Mouse (Mus musculus) frontal cortex, postnatal 36 days (tissue): ENCODE results near the gene Fam131b.

Source experiments
- DNase-seq, 2 experiments: peaks; one replicate each; pipeline ENCODE4 v3.0.0; 2022; ENCODE audit warnings: low spot score in 2 of 2

The Fam131b gene

DNA sequence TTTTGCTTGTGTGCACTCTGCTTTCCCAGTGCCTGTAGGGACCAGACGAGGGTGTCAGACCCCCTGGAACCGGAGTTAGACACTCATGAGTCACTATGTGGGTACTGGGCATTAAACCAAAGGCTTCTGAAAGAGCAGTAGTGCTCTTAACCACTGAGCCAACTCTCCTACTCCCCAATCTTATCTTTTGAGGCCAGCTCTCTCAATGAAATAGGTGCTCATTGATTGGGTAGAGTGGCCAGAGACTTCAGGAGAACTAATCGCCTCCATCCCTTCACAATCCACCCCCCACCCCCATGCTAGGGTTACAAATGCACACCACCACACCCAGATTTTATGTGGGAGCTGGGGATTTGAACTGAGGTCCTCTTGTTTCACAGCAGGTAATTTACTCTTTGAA lies 4.3 kb upstream of the Fam131b start:
- no peak for DNase-seq

DNA sequence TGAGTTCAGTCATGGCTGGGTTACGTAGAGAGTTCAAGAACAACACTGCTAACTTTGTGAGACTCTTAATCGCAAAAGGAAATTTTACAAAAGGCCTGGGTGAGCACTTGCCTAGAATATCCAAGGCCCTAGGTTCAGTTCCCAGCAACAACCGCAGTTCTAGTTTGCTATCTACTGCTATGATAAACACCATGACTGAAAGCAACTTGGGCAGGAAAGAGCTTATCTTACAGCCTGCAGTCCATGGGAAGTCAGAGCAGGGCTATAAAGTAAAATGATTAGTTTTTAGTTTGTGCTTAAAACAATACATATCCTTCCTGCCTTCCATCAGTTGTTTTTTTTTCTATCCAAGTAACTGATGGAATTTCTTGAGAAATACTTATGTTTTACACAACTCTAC lies 2.1 kb upstream of the Fam131b start:
- DNase-seq: no peak

DNA sequence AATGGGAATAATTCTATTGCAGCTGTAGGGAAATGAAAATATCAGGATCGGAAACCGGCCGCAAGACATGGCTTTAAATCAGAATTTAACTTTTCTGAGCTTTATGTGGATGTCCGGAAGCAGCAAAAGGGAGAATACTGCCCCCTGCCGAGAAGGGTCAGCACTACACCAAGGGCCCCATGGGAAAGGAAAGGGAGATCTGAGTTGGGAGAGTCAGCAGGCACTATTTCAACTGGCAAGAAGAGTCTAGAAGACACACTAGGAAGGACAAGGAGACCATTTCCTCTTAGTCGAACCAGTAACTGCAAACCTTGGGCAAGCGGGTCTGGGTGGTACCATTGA lies 796 bp upstream of the Fam131b start:
- DNase-seq: peak; percentile 88 to 91

DNA sequence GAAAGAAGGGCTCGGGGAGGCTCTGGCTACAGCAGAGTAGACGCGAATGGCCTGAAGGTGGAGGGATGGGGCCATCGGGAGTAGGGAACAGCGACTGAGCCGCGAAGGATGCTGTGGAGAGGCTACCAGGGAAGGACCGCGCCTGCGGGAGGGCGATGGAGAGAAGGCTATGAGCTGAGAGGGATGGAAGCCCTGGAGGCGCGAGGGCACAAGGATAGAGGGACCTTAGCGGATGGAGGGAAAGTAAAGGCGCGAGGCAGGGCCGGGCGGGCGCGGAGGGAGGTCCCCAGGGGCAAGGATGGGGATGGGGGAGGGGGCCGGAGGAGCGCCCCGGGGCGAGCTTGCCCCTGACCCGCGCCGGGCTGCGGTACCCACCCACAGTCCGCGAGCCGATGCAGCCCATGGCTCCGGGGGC lies 369 bp downstream of the Fam131b start:
- DNase-seq: peak in 1 of 2 experiments; percentile 50

DNA sequence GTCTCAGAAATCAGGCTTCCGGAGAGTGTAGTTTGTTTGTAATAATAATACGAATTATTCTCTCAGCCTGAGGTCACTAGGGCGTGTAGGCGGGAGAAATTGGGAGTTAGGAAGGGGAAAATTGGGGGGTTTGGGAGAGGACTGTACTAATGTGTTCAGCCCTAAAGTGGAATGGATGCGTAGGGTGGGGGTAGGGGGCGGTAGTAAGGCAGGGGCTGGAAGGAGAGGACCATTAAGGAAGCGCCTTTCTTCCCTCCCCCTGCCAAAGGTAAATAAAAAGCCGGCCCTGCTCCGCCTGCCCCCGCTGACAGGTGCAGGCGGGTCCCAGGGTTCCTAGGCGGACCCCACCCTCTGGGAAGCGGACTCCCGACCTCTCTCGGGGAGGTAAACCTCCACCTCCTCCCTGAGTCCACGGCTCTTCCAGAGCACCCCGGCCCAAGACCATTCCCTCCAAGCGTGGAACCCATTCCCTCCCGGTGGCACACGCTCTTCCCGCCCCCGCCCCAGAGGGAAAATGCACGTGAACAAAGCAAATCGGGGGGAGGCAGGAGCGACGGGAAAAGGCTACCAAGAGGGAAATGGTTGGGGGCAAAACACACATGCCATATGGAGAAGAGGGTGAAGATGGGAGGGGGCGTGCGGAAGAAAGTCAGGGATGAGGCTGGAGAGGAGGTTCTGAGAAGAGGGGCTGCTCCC lies 924 bp downstream of the Fam131b start:
- DNase-seq: no peak

DNA sequence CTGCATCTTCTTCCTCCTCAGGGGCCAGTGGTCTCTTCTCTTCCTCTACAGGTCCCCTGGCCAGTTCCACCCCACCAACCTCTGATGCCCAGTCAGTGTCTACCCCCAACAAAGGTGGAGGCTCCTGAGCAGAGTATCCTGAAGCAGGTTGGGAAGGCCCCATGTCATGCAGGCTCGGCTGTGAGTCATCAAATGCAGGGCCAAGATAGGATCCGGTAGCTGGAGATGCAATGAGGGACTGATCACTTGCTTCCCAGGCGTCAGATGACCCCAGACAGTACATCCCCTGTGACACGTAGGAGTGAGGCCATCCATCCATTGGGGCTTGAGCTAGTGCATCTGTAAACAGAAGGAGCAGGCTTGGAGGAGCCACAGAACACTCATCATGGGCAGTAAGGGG lies 6.2 kb downstream of the Fam131b start:
- DNase-seq: no peak

DNA sequence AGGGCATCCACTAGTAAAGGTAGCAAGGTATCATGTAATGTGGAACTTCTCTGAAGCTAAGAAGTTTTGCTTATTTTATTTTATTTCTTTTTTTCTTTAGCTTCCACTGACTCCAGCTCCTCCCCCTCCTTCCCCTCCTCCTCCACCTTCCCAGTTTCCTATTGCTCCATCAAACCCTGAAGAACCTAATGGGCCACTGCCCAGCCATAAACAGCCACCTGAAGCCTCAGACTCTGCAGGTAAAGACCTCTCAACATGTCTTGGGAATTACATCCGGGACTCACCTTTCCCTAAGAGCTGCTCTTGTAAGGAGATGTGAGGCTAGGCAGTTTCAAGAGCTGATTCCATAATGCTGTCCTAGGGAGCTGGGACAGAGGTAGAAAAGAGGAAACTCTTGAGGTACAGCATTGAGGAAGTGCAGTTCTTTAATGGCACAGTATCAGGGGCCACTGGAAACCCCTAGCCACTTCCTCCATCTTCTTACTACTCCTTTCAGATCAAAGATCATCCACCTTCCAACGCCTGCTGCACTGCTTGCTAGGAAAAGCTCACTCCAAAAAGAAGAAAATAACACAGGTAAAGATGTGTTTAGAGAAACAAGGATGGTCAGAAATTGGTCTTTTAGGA lies 13.9 kb downstream of the Fam131b start:
- DNase-seq: no peak

DNA sequence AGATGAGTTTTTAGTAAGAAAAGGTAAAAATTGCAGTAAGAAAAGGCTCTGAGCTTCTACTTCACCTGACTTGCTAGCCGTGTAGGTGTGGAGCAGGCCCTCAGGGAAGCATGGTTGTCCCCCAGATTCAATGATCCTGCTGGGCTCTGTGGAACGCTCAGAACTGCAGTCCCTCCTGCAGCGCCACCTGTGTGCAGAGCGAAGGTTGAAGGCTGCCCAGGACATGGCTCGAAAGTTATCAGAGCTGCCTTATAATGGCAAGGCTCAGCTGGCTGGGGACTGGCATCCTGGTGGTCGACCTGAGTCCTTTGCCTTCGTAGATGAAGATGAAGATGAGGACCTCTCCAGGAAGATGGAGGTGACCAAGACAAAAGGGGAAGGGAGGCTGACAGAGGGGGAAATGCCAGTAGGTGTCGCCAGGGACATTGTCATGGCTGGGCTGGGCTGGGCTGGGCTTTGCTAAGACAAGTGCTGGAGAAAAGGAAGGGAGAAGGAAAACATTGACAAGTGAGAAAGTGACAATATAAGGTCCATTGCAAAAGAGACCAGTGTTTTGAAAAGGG lies 14.5 kb downstream of the Fam131b start:
- DNase-seq: no peak

DNA sequence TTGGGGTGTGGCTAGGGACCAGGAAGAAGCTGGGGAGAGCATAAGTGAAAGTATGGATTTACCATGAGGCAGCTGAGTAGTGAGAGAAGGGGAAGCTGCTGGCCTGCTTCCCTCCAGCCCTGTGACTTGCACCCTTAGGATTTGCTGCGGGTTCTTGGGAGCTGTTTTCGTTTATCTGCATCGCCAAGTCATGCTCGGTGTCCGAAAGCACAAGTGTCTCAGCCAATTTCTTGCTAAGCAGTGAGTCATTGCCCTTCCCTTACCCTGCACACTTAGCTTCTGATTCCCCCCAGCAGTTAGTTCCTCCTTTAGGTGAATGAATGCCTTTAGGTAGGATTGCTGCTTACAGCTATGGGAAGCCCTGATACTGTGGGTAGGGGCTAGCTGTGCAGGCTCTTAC lies 25.1 kb downstream of the Fam131b start:
- DNase-seq: no peak

DNA sequence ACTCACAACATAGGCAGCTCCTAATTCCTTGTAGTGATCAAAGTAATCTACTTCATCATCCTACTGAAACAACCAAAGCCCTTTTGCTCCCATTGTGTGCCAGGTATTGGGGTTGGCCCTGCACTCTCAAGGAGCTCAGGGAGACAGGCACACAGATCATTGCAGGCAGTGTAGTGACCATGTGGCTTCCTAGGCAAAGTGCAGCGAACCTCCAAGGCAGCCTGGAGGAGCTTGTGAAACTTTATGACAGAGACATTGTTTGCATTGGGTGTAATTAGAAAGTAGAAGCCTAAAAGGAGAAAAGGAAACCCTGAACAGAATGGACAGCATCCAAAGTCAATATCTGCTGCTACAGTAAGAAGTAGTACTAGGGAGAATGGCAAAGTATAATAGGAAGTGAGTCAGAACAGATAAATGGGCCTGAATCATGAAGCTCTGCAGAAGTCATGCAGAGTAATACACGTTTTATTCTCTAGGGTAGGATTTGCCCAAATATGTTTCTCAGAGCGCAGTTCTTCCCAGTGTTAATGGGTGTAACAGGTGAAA lies 28.8 kb downstream of the Fam131b start:
- DNase-seq: no peak

DNA sequence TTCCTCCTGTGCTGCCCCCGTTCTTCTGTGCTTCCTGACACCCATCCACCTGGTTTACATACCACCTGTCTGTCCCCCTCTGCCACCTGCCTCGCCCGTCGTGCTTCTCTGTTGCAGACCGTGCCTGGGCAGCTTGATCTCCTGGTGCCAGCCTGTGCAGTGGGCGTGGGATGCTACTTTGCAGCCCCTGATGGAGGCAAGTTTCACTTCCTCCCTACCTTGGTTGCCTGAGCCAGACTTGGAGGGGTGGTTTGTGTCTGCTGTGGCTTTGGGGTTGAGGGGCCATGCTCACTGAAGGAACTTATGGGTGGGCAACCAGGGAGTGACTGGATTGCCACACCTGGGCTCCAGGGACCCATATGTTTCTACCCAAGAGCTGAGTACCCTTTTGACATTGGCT lies 31.1 kb downstream of the Fam131b start:
- no peak for DNase-seq

DNA sequence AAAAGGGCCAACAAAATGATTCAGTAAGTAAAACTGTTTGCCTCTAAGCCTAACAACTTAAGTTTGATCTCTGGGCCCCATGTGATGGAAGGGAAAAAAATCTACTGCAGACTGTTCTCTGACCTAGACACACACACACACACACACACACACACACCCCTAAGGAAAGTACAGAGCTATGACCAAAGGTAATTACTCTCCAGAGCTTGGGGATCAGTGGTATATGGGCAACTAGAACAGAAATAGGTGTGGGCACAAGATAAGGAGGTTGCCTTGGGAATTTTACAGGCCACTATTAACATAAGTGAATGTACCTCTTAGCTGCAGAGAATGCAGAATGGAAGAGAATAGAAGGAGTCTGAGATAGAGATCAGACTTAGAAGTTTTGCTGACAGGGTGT lies 36.9 kb downstream of the Fam131b start:
- no peak for DNase-seq

DNA sequence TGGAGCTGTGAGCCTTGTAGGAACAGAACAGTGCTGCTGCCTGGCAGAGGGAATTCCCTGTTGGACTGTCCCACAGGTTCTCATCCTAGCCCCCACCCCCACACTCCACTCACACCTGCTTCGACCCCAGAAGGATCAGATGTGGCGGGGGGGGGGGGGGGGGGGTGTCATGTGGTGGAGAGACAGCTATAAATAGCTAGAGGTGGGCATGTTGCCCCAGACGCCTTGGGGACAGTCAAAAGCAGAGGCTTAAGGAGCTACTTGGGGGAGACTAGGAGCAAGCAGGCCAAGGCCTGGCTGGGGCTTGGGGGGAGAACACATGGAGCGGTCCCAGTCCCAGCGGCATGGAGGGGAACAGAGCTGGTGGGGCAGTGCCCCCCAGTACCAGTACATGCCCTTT lies 38.0 kb downstream of the Fam131b start, which contains the start of gene Clcn1:
Gene Clcn1 (plus strand): TSS at position 238 of the 400 bp plus-strand sequence.
- no peak for DNase-seq

DNA sequence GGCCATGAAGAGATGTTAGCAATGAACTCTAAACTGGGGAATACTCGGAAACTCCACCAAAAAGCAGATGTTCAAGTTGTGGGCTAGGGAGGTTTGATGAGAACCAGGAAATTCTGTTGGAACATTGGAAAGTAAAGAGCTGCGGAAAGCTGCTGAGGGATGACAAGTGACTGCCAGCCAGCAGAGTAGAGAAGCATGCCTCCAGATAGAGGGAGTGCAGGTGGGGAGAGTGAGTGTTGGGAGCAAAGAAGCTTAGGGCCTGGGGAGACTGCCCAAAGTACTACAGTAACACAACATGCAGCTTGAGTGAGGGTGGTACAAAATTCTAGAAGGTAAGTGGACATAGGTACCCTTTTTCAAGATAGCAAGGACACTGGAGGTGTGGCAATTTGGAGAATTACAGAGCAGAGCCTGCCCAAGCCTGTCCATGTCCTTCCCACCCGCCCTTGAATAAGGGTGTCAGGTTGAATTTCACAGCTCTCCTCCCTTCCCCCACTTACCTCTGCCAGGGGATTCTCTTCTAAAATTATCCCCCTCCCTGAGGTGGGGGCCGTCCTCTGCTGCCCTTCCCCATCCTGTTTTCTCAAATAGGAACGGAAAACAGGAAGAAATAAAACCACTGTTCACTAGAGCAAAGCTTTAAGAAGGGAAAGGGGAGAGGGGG lies 41.4 kb downstream of the Fam131b start:
- DNase-seq: no peak

DNA sequence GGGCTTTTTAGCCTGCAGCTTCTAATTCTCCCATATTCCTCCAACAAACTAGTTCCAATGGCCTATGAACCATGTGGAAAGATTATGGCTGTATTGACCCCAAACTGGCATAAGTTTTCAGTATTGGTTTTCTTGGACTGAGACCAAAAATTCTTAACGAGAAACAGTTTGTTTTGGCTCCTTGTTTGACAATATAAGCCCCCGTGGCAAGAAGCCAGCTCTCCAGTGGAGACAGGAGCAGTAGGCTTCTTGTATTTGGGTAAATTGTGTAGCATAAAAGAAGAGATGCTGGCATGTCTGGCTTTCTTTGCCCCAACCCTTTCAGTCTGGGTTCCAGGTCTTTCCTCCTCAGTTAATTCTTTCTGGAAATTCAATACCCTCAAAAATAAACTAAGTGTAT lies 48.3 kb downstream of the Fam131b start:
- no peak for DNase-seq

DNA sequence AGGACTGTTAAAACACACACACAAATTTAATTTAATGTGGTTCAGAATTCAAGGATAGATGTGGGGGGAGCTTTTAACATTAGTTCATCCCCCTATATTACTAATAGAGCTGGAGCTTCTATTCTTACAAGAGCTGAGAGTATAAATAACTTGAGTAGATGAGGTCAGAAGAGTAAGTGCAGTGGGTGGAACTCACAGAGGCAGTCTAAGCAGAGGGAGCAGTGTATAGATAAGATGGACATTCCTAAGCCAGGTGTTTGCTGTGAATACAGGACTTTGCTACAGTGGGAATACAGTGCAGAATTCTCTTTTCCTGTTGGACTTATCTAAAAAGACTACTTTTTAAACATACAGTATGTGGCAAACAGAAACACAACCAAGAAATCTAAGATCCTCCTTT lies 53.6 kb downstream of the Fam131b start:
- no peak for DNase-seq

DNA sequence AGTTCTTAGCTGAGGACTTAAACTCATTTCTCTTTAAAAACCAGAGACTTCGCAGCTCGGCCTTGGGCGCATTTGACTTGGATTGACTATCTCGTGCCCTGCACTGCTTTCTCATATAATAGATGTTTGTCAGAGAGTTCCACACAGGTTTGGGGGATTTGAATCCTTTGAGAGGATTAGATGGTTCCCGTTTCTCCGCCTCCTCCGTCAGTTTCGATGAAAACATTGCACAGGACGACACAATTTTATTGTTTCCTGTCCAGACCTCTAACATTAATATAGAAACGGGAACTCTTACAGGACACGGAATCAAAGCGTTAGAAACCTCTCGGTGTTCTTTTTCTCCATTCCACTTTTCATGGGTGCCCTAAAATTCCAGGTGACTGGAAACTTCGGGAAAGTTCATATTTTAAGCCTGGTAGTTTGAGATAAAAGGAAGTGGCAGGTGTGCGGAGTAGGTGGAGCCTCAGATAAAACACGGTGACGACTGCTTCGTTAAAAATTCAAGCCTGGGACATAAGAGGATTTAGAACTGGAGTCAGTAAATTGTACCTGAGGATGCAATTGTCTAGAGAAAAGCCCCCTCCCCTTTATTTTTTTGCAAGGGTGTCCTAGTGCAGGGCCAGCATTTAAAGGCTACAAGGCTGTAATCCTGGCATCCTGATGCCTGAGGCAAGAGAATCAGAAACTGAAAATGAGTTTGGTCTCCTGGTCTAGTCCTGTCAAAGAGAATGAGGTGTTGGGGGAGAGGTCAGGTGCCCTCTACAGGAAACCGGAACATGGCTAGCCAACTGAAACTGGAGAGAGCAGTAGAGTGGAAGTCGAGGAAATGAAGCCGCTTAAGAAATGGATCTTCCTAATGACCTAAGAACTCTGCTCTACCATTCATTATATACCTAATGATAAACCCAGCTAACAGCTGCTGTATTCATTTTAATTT lies 58.8 kb downstream of the Fam131b start:
- DNase-seq: no peak
